Mouse (Mus musculus) kidney, embryonic 16.5 days (tissue): Measurements from ENCODE around the gene Mecom. TPM values are rescaled to one million over a fixed set of nuclear protein-coding genes. Genes with fewer than 3 reads are reported as not detected.

ENCODE experiments used
- ATAC-seq: fragments of 200-750 bp; cut with Nextera tagmentation; 2 replicates; pipeline ENCODE4 v1.8.0; 2017; ENCODE audit warnings: moderate TSS enrichment; ENCODE audit not compliant: low FRiP score, low TSS enrichment
- H3K27ac ChIP-seq: fragments of 300-500 bp; sonication (generic); 2 replicates; pipeline ENCODE4 v1.5.1; 2014; ENCODE audit warnings: low read length
- H3K27me3 ChIP-seq: fragments of 300-500 bp; sonication (generic); 2 replicates; pipeline ENCODE4 v1.6.1; 2014; ENCODE audit warnings: low read length, control low read depth, mixed read lengths; ENCODE audit not compliant: insufficient read depth
- H3K36me3 ChIP-seq: fragments of 300-500 bp; sonication (generic); 2 replicates; pipeline ENCODE4 v1.6.1; 2014; ENCODE audit warnings: low read length, control low read depth, mixed read lengths; ENCODE audit not compliant: insufficient read depth
- H3K4me1 ChIP-seq: fragments of 300-500 bp; sonication (generic); 2 replicates; pipeline ENCODE4 v1.6.1; 2014; ENCODE audit warnings: low read length, control low read depth, mixed read lengths; ENCODE audit not compliant: insufficient read depth
- H3K4me2 ChIP-seq: fragments of 300-500 bp; sonication (generic); replicated peaks from 2 replicates; pipeline ENCODE4 v1.6.1; 2014; ENCODE audit warnings: low read depth, low read length
- H3K4me3 ChIP-seq: fragments of 300-500 bp; sonication (generic); 2 replicates; pipeline ENCODE4 v1.5.1; 2014; ENCODE audit warnings: mild to moderate bottlenecking, low read length
- H3K9ac ChIP-seq: fragments of 300-500 bp; sonication (generic); replicated peaks from 2 replicates; pipeline ENCODE4 v1.6.1; 2014; ENCODE audit warnings: low read length
- H3K9me3 ChIP-seq: fragments of 300-500 bp; sonication (generic); 2 replicates; pipeline ENCODE4 v1.6.1; 2016; ENCODE audit warnings: low read length, control low read depth
- WGBS: fragments of 180-500 bp; shearing (Covaris S2); extraction: QIAGEN DNeasy Blood & Tissue Kit; methylation state at CpG from one replicate; pipeline ENCODE4 v1.1.7; 2014; 5-methylcytosine and 5-hydroxymethylcytosine counted together
- polyA plus RNA-seq: library from polyadenylated mRNA; unstranded; fragments of >200 nt; fragmentation: Nextera tagmentation; extraction: Ambion mirVana; gene quantifications from 2 replicates; pipeline ENCODE4 v1.2.1, GENCODE M21; 2015

The Mecom gene
- polyA plus RNA-seq, 1 experiment from 2014 or later = 78.3 TPM

- no peak; the same call in 1 of the 2 replicates for ATAC-seq
- no peaks in the 10 kb centered on the region for H3K27me3 ChIP-seq
- under 1% methylated on average over 27 of the region's 27 CpGs for WGBS
Observed at GRCm38 (mm10) chr3:30012150-30012549, 535.7 kb downstream of the Mecom start.

GRCm38 (mm10) chr3:30011712-30012111 is 536.1 kb downstream of the Mecom start:
- peak overlapping the region; percentile 98 for H3K9ac ChIP-seq
- H3K9me3 ChIP-seq = no peaks in the 10 kb centered on the region
- peak overlapping the region; percentile 71 for H3K4me3 ChIP-seq
- H3K4me1 ChIP-seq = peaks cover 15% of the 10 kb centered on the region
- peak overlapping the region; percentile 99 for H3K27ac ChIP-seq
- H3K36me3 ChIP-seq = no peaks in the 10 kb centered on the region
- no peaks in the 10 kb centered on the region for H3K27me3 ChIP-seq
- ATAC-seq = no peak
- 13% methylated on average over 6 of the region's 6 CpGs for WGBS
- peak overlapping the region; percentile 76 for H3K4me2 ChIP-seq

More at GRCm38 (mm10) chr3:30012150-30012549, 535.7 kb downstream of the Mecom start:
- Histone ChIP-seq H3K4me2 (peak overlapping the region; percentile 76), H3K36me3 (no peaks in the 10 kb centered on the region), H3K9me3 (no peaks in the 10 kb centered on the region), H3K27ac (peak overlapping the region; percentile 99), H3K9ac (peak overlapping the region; percentile 98), H3K4me1 (peaks cover 15% of the 10 kb centered on the region), H3K4me3 (peak overlapping the region; percentile 71)

- H3K4me3 ChIP-seq = peak overlapping the region; percentile 71
- no peaks in the 10 kb centered on the region for H3K9me3 ChIP-seq
- ATAC-seq = peak; percentile 29; the same call in 1 of the 2 replicates
- peak overlapping the region; percentile 99 for H3K27ac ChIP-seq
- H3K4me1 ChIP-seq = peaks cover 20% of the 10 kb centered on the region
- 14% methylated on average over 6 of the region's 6 CpGs for WGBS
- H3K4me2 ChIP-seq = peak overlapping the region; percentile 76
- H3K36me3 ChIP-seq = no peaks in the 10 kb centered on the region
- H3K9ac ChIP-seq = peak overlapping the region; percentile 98
- H3K27me3 ChIP-seq = no peaks in the 10 kb centered on the region; the same call in 1 of the 2 replicates
Observed at GRCm38 (mm10) chr3:30010889-30011288, 536.9 kb downstream of the Mecom start.

DNA sequence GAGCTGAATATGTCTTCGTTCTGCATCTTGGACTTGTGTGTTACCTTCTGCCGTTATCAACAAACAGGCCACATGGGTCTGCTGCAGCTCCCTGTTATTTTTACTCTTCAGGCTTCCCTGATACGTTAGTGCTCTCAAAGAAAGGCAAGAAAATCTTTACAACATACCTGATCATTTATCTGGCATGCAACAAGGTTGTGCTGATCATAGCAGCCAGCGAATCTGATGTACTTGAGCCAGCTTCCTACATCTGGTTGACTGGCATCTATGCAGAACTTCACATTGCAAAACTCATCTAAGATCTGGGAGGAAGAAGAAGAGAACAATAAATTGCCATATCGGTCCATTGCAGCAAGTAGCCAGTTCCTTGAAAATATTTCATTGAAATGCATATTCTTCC is 538.2 kb downstream of the Mecom start:
- no peaks in the 10 kb centered on the region for H3K9me3 ChIP-seq
- H3K27me3 ChIP-seq = no peaks in the 10 kb centered on the region; the same call in 1 of the 2 replicates
- H3K9ac ChIP-seq = peak overlapping the region; percentile 68
- peaks cover 11% of the 10 kb centered on the region for H3K4me1 ChIP-seq
- H3K4me3 ChIP-seq = peak overlapping the region; percentile 43
- H3K4me2 ChIP-seq = peak overlapping the region; percentile 53
- ATAC-seq = no peak
- H3K36me3 ChIP-seq = no peaks in the 10 kb centered on the region
- peak overlapping the region; percentile 72 for H3K27ac ChIP-seq
- 49% methylated on average over 5 of the region's 5 CpGs for WGBS

GRCm38 (mm10) chr3:30004888-30005405 is 542.9 kb downstream of the Mecom start:
- Histone ChIP-seq H3K36me3 (no peaks in the 10 kb centered on the region), H3K27ac (peak overlapping the region; percentile 76), H3K9ac (0 out of 2 replicates have a peak overlapping the region, but pooled peaks have one; percentile 13), H3K4me3 (peak overlapping the region; percentile 15), H3K27me3 (no peaks in the 10 kb centered on the region; the same call in 1 of the 2 replicates), H3K9me3 (no peaks in the 10 kb centered on the region), H3K4me1 (peaks cover 20% of the 10 kb centered on the region), H3K4me2 (peak overlapping the region; percentile 38)
- ATAC-seq = peak; percentile 94
- WGBS = 39% methylated on average over 8 of the region's 8 CpGs

DNA sequence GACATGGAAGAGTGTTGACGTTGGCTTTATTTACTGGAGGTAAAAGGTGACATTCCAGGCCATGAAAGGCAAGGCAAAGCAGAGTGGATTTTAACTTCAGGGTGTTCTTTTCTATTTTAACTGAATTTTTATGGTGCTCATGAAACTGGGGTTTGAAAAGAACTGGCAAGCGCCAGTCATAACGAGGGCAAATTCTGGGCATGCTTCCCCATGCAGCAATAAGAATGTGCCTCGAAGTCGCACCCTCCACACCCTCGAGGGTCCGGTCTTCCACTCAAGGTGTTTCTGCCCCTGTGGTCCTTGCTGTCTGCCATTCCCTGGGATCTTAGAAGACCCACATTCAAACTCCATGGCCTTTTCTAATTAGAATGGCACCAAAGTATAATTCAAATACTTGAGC is 547.5 kb downstream of the Mecom start:
- 51% methylated on average over 7 of the region's 7 CpGs for WGBS
- Histone ChIP-seq H3K36me3 (peaks cover 18% of the 10 kb centered on the region; the same call in 1 of the 2 replicates), H3K9ac (no peak overlapping the region), H3K4me1 (peaks cover 9% of the 10 kb centered on the region; the same call in 1 of the 2 replicates), H3K9me3 (no peaks in the 10 kb centered on the region), H3K4me2 (no peak overlapping the region; the same call in 1 of the 2 replicates), H3K27ac (peak overlapping the region; percentile 78; the same call in 1 of the 2 replicates), H3K27me3 (no peaks in the 10 kb centered on the region), H3K4me3 (no peak overlapping the region)
- no peak for ATAC-seq

GRCm38 (mm10) chr3:29999035-29999434 is 548.8 kb downstream of the Mecom start:
- Histone ChIP-seq H3K4me3 (no peak overlapping the region), H3K4me1 (peaks cover 3% of the 10 kb centered on the region; the same call in 1 of the 2 replicates), H3K27me3 (no peaks in the 10 kb centered on the region), H3K36me3 (peaks cover 18% of the 10 kb centered on the region; the same call in 1 of the 2 replicates), H3K9me3 (no peaks in the 10 kb centered on the region), H3K27ac (no peak overlapping the region), H3K4me2 (no peak overlapping the region), H3K9ac (no peak overlapping the region)
- no peak for ATAC-seq
- WGBS = 73% methylated on average over 1 of the region's 1 CpGs

DNA sequence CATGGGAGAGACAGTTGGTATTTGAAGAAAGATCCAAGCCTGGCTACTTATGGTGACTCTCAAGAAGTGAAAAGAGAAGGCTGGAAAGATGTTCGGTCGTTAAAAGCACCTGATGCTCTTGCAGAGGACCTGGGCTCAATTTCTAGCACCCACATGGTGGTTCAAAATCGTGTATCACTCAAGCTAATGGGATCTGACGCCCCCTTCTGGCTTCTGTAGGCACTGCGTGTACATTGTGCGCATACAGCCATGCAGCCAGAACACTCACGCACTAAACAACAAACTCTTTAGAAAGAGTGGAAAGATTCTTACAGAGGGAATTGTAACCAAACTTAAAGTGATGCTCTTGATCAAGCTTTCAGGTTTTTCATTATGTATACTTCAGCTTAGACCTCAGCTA is 550.7 kb downstream of the Mecom start:
- Histone ChIP-seq H3K4me1 (0 out of 2 replicates have a peak, but pooled peaks cover 3% of the 10 kb centered on the region), H3K27me3 (no peaks in the 10 kb centered on the region), H3K27ac (no peak overlapping the region), H3K9me3 (no peaks in the 10 kb centered on the region), H3K4me2 (no peak overlapping the region), H3K9ac (no peak overlapping the region), H3K36me3 (peaks cover 23% of the 10 kb centered on the region; the same call in 1 of the 2 replicates), H3K4me3 (no peak overlapping the region)
- 87% methylated on average over 7 of the region's 7 CpGs for WGBS
- no peak for ATAC-seq

DNA sequence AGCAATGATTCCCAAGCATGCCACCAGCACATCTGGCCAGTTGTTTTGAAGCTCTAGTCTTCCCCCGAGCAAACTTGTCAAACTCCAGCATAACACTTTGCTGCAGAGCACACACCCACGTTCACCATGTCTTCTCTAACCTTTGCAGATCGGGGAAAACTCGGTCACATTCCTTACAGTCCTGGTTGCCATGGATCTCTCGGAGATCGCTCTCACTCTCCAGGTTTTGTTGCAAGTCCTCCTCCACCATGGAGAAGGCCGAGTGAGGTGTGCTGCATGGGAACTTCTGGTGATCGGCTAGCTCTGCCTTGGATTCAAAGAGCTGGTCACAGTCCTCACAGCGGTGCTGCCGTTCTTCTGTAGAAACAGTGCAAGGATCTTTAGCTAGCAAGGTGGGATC is 554.5 kb downstream of the Mecom start:
- Histone ChIP-seq H3K4me2 (no peak overlapping the region), H3K9me3 (no peaks in the 10 kb centered on the region), H3K27ac (no peak overlapping the region), H3K9ac (no peak overlapping the region), H3K36me3 (peaks cover 26% of the 10 kb centered on the region; the same call in 1 of the 2 replicates), H3K4me1 (no peaks in the 10 kb centered on the region), H3K4me3 (no peak overlapping the region), H3K27me3 (no peaks in the 10 kb centered on the region)
- ATAC-seq = no peak
- WGBS = 67% methylated on average over 10 of the region's 10 CpGs

DNA sequence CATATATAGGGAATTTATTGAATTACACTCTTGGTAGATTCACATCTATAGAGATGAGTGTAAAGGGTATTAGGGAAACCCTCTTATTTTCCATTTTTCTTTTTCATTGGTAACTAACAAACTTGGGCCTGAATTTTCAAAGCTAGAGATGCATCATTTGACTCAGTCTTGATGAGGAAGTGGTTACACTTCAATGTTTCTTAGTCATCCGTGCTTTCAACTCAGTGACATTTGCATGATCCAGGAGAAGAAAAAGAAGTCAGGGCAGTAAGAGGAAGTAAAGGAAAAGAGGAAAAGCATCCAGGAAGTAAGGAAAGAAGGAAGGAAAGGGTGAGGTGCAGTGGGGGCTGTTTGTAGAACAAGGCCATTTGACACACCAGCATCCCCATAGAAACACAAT is 556.3 kb downstream of the Mecom start:
- peaks cover 24% of the 10 kb centered on the region; the same call in 1 of the 2 replicates for H3K36me3 ChIP-seq
- no peaks in the 10 kb centered on the region for H3K27me3 ChIP-seq
- H3K4me2 ChIP-seq = no peak overlapping the region
- 67% methylated on average over 1 of the region's 1 CpGs for WGBS
- H3K27ac ChIP-seq = no peak overlapping the region
- no peak for ATAC-seq
- no peak overlapping the region for H3K9ac ChIP-seq
- H3K4me1 ChIP-seq = no peaks in the 10 kb centered on the region
- H3K4me3 ChIP-seq = no peak overlapping the region
- no peaks in the 10 kb centered on the region for H3K9me3 ChIP-seq
